Mouse (Mus musculus) right cerebral cortex, postnatal 10 days (tissue): ENCODE measurements at regions not wholly inside any gene's neighbourhood (a gene's known extent, or its start where the extent isn't known, plus 50 kb on each side); places are given as distances from the start of the nearest gene placed in this dataset.

Experiments
- DNase-seq, 2 experiments: peaks; one replicate each; pipeline ENCODE4 v3.0.0; 2021; ENCODE audit warnings: low spot score in 2 of 2

DNA sequence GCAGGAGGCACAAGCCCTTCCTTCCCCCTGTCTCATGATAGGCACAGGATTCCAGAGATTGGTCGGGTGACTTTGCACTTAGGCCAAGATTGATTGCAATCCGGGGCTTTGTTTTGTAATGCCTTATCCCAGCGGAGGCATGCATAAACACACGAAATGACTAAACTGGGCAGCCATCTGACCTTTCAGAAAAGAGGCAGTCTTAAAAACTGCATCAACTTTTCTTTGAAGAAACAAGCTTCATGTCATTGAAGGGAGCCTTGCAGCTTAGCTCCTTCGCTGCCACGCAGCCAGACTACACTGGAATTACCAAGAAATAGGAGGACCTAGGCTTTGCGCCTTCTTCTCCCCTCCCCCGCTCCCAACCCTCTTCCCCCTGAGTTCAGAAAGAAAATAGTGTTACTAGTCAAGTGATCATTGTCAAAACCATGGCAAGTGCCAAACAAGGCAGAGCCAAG, 67.7 kb upstream of the BC052040 start:
- peak; percentile 65 to 72 for DNase-seq

DNA sequence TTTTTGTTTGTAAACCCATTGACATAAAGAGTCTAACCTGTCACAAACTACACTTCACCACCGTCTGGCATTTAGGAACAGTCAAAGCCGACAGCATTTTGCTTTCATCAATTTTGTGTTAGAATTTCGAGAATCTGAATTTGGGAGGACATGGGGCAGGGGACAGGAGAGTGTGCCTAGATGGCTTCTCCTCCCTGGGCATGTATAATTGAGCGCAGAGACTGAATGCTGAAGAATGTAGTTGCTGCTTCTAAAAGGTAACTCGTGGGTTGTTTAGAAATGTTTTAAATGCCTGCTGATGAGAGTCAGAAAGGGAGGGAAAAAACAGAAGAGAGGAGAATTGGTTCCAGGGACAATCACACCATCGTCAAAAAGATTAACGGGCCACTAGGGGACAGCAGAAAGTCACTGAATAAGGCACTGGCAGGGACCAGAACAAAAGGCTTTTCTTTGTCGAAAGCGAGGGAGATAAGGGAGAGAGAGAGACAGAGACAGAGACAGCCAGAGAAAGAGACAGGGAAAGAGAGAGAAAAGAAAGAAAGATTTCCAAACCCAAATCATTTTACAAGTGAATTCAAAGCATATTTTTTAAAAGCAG, 66.6 kb upstream of the BC052040 start:
- DNase-seq = peak; percentile 53 to 57

DNA sequence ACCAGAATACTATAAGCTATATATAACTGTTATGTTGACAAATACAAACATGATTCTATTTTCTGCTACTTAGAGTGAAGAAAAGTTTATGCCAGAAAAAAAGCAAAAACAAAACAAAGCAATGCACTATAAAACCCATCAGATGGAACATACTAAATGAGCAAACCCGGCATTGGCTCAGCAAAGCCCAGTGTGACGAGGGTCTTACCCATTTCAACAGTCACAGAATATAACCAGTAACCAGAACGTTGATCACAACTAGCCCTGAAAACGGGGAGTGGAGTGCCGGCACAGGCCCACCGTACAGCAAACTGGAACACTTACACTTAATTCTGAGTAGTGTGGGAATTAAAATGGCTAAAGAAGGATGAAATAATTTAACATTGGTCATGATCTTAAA, 66.0 kb upstream of the BC052040 start:
- DNase-seq = no peak

DNA sequence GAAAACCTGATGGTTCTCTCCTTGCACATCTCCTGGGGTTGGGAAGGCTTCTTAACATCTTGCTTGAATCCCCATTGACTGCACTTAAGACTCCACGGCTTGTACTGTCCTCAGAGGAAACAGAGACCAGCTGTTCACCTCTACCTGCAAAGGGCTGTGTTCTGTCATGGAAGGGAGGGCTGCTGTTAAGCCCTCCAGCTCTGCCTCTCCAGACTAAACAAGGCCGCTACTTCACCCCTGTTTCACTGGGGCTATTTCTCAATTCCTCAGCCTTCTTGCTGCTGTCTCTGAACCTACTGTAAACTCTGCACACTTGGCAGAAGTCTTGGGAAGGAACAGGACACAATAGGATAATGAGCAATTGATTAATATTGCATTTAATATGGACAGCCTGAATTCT, 64.7 kb upstream of the BC052040 start:
- DNase-seq = no peak

DNA sequence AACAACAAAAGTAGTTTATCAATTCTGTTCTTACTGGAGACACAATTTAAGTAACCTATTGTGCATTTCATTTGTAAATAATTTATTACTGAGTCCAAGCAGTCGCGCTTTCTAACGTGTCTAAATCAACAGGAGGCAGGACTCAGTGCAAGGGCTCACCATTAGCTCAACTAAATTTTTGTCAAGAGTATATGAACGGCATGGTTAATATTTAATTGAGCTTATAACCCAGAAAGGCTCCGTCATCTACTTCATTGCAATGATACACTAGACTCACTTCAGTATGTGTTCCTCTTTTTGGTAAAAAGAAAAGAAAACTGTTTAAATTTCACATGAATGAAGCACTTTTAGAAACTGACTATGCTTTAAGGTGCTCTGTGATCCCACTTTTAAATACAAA, 61.5 kb upstream of the BC052040 start:
- no peak for DNase-seq

DNA sequence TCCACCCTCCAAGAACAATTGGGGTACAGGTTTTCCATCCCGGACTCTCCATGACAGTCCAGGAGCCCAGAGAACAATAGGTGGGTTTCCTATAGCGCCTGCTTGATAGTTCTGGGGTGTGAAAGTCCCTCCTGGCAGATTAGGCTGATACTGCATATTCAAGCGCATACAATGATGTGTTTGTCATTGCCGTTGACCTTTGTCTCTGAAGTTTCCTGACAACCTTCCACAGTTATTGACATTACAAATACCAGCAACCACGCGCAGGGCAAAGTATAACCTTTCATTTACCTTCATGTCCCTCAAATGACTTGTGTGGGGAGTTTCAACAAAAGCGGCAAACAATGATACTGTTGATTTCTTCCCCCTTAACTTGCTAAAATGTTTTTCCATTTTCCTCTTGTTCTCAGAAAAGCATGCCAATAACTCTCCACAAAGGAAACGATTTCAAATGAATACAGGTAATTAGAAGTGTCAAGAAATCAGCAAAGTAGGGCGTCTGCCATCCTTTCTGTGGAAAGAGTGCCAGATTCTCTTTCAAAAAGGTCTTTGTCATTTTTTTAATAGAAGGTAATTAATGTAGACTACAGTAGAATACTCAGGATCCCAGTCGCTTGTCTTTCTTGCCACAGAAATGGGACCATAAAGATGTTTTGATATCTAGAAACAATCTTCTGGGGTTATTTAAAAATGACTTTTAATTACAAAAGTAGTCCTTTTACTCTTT, 60.9 kb upstream of the BC052040 start:
- DNase-seq = no peak

DNA sequence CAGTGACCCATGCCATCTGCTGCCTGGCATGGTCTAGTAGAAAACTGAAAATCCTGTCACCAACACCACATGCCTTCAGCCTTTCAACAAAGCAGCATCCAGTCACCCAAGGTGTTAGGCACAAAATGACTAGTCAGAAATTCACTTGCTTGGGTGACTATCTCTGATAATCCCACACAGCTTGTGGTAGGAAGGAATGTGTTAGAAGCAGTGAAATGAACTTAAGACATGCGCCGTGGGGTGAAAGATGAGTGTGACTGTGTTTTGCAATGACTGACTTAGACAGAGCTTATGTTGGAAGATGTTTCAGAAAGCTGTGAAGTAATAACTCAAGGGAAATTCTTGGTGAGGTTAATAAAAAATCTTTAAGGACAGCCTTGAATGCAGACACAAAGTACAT, 51.6 kb upstream of the BC052040 start:
- no peak for DNase-seq
